Mouse (Mus musculus) spleen, postnatal 14 days (tissue): Measurements from ENCODE around the gene Med20.
"Not testable (repeated sequence)": the region's sequence is repeated elsewhere in the genome, so short reads cannot be mapped to it uniquely, and the experiment has no call there.

Experiments
- DNase-seq, 2 experiments: peaks; one replicate each; pipeline ENCODE4 v3.0.0; 2021 to 2022; ENCODE audit warnings: low spot score in 2 of 2

Gene Med20

DNA sequence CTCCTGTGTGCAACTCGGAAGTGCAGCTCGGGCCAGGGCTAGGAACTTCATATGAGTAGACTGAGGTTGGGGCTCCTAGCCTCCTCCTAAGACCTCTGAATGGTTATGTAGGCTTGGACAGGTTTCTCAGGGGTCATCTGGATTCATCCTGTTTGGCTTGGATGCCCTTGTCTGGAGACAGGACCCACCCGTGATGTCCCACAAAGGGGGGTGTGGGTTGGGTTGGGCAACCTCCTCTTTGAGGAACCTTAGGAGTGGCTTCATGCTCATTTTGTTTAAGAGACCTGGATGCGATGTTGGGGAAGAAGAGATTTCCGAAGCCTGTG is 14.6 kb upstream of the Med20 start:
- no peak for DNase-seq

DNA sequence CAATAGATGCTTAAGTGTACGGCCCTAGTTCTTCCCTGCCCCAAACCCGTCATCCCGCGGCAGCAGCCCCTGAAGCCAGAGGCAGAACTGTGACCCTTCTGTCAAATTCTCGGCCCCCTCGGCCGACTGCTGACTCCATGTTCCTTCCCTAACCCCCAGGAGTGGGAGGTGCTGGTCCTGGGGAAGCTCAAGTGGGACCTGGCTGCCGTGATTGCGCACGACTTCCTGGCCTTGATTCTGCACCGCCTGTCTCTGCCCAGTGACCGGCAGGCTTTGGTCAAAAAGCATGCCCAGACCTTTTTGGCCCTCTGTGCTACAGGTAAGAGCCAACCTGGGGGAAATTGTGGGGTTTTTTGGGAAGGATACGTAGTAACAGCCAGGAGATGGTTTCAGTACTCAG is 14.1 kb upstream of the Med20 start:
- no peak for DNase-seq

DNA sequence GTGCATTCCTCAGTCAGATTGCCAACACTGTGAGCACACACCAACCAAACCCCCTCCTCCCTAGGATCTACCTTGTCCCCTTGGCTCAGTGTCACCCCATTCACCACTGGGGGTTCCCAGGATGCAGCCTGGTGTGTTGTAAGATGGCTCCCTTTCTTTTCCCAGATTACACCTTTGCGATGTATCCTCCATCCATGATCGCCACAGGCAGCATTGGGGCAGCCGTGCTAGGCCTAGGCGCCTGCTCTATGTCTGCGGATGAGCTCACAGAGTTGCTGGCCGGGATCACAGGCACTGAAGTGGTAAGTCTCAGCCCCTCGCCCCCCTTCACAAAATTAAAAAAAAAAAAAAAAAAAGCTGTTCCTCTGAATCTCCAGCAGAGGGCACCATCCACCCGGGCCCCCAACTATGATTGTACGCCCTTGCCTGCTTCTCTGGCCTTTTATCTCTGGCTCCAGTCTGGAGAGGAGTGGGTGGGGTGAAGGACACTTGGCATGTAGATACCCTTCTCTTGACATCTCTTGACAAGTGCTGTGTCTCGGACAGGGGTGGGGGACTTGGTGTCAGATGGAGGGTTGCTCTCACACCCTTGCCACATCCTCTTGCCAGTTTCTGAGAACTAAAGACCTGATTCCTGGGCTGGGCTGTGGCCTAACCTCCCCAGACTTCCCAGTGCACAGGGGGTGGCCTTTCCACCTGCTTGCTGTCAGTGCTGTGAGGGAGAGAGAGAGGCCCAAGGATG is 13.4 kb upstream of the Med20 start:
- DNase-seq = peak; percentile 44 to 58

DNA sequence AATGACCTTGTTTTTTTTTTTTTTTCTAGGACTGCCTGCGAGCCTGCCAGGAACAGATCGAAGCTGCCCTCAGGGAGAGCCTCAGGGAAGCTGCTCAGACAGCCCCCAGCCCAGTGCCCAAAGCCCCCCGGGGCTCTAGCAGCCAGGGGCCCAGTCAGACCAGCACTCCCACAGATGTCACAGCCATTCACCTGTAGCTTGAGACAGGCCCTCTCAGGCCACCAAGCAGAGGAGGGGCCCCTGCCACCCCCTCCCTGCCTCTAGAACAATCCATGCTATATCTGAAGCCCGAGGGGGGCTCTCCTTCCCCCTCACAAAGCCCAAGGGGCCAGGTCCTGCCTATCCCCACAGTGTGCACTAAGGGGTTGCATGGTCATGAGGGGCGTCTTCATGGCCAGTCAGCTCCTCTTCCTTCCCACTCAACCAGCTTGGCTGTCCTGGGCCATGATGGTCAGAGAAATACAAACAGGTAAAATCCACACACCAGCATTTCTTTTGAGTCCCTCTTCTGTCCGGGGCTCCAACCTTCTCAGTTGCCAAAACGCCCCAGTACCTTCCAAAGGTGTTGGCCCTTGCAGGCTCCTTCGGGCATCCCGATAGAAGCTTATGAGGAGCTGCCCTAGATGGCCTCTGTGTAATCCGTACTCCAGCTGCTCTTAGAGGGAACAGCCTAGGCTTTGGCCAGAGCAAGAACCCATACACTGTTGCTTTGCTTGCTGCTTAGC is 12.6 kb upstream of the Med20 start:
- DNase-seq = not testable (repeated sequence)

DNA sequence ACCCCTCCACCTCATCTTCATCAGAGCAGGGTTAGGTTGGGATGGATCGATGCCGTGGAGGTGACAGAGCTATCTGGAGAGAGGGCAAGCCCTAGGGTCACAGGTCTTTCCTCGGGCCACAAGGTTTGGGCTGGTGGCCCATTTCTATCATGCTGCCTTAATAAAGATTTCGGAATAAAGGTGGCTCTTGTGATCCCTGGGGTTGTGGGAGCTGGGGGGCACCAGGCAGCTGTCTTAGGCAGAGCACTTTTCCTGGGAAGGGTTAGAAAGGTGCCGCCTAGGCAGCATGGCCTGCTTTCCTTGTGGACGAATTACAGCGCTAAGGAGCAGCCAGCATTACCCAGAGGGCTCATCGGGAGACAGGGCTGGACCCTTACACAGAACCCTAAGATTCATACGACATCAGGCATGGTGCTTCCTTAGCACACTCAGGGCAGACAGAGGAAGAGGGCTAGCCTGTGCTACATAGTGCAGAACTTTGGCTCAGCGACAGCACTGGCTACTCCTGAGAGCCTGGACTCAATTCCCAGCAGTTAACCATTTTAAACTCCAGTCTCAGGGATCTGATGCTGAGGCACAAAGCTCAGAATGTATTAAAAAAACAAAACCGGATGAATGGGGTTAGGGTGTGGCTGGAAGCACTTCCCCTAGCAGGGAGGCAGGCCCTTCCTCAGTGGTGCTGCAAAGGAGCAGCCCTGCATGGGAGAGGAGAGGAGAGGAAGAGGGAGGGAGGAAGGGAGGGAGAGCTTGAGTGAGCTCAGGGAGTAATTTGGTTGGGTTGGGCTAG is 11.7 kb upstream of the Med20 start:
- no peak for DNase-seq

DNA sequence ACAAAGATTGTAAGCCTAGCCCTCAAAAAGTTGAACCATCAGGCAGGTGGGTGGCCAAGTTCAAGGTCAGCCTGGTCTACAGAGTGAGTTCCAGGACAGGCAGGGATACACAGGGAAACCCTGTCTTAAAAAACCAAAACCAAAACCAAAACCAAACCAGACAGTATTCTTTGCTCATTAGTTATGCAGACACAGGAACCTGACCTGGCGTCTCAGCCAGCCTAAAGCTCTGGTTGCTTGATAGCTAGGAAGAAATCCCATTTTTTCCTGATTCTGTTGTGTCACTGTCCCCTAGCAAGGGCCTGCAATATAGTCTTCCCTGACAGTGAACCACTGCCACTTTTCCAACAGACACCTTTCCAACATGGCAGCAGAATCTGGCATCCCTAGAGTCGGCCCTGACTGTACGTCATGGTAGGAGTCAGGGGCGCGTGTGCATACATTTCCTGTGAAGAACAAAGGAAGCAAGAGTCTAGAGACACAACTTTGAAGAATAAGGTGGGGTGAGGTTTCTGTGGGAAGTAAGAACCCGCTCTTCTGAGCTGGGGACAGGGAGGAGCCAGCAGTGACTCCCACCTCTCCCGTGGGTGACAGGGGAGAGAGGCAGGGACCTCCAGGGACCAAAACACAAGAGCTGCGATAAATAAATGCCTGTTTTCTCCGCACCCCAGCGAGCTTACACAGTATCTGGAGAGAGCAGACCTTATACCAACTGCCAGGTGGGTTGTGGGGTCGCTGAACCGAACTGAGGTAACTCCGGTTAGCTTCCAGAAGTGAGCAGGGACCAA is 10.6 kb upstream of the Med20 start:
- DNase-seq = no peak

DNA sequence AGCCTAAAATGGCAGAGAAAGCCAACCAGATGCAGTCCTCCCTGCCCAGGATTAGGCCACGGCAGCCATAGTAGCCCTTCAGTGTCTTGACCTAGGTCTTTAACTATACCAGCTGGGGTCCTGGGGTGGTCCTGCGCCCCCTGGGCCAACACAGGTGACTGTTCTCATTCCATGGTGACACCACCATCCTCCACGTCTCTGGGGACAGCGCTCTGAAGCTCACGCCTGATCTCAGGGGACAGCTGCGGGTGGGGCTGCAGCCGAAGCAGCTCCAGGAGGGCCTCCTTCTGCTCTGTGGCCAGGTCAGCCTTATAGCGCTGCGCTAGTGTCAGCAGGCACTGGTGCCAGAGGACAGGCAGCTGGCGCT is 10.0 kb upstream of the Med20 start:
- DNase-seq = no peak

DNA sequence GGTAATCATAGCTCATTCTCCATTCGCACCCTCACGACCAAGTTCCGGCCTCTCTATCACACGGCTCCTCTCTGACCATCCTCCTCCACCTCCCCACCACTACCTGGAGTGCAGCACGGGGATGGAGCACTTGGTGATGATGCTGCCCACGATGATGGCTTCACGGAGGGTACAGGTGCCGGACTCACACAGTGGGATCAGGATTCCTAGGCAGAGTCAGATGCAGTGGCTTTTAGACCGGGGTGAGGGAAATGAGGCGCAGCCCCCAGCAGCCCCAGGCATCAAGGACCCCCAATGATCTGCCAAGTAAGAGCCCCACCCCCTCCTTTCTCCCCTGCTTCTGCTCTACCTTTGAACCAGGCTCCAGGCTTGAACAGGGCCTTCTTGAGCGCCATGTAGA is 9.1 kb upstream of the Med20 start:
- no peak for DNase-seq

DNA sequence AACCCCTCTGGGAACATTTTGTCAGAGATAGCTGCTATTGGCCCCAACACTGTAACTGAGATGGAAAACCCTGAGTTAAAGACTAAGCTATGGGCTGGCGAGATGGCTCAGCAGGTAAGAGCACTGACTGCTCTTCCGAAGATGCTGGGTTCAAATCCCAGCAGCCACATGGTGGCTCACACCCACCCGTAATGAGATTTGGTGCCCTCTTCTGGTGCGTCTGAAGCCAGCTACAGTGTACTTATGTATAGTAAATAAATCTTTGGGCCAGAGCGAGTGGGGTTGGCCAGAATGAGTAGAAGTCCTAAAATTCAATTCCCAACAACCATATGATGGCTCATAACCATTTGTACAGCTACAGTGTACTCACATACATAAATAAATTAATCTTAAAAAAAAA is 5.2 kb upstream of the Med20 start:
- DNase-seq = no peak

DNA sequence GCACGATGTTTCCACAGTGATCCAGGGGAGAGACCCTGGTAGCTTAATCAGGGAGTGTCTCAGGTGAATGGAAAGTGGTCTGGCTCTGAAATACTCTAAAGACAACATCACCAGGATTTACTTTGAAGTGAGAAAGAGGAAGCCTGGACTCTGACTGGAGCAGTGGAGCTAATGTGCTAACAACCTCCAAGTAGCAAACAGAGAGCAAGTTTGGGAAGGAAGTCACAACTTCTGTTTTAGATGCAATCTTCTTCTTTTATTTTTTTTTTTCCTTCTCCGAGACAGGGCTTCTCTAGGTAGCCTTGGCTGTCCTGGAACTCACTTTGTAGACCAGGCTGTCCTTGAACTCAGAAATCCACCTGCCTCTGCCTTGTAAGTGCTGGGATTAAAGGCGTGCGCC is 2.2 kb upstream of the Med20 start:
- DNase-seq = no peak

DNA sequence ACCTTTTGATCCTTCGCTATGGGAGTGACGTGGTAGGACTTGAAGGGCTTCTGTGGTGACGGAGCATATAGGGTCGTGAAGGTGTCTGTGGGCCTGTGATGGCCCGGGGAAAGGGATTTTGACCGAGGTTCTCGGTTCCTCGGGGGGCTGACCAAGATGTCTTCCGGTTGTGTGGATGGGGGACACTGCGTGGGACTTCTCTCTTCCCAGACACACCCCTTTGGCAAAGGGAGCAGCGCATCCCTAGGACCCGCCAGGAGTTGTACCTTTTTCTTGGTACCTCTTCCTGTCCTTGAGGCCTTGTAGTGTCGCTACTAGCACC is 240 bp downstream of the Med20 start:
- no peak for DNase-seq

DNA sequence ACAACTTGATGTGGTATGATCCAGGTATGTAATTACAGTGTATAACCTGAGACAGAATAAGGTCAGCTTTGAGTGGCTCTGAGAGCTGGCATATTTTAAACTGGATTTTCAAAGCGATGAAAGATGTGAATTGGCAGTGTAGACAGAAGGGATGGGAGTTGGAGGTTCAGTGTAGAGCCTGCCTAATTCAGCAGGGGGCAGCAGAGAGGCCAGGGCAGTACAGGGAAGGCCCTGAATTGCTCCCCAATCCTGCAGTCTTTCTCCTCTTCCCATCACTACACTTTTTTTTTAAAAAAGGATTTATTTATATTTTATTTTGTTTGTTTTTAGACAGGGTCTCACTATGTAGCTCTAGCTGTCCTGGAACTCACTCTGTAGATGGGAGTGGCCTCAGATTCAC is 2.6 kb downstream of the Med20 start:
- no peak for DNase-seq

DNA sequence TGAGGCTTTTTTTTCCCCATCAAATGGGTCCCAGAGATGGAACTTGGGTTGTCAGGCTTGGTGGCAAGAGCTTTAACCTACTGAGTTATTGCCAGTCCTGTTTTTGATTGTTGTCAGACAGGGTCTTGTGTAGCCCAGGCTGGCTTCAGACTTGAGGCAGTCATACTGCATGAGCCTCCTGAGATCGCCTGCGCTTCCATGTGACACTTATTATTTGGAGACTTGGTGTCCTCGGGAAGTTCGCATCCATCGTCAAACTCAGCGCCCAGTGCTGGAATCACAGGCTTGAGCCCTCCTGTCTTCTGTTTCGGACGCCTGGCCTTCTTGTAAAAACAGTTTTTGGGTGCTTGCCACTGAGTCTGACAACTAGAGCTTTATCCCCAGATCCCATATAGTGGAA is 4.7 kb downstream of the Med20 start:
- DNase-seq = no peak

DNA sequence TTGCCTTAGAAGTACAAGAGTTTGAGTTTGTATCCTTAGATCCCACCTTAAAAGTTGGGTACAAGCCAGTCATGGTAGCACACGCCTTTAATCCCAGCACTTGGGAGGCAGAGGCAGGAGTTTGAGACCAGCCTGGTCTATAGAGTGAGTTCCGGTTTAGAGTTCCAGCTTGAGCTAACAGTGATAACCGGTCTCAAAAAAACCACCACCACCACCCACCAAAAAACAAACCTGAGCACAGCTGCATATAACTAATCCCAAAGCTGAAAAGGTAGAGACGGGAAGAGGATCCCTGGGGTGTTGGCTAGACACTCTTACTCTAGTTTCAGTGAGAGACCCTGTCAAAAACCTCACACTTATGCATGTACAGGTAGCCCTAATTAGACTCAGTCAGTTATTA is 5.3 kb downstream of the Med20 start:
- no peak for DNase-seq

DNA sequence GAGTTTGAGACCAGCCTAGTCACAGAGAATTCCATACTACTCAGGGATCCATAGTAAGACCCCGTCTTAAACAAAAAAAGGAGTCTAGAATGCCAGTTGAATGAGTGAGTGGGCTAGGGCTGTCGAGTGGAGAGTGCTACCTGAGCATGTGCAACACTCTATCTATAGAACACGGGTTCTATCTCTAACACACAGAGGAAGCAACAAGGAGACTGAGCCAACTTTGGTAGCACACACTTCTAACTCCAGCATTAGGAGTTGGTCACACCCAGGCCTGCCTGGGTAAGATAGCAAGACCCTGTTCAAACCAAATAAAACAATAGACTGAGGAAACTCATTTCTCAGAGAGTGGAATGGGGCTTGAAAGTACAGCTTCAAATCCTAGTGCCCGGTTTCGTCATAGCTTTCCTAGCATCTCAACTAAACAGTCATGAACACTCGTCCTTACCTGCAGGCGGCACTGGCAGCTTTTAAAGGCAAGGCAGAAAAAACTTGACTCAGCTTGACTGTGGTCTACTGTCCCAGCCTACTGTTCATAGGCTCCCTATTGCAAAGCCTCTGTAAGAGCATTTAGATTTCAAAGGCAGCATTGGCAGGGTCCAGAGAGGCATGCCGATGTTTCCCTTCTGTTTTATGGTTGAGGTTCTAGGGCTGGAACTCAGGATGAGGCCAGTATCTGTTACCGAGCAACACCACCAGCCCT is 6.4 kb downstream of the Med20 start:
- no peak for DNase-seq

DNA sequence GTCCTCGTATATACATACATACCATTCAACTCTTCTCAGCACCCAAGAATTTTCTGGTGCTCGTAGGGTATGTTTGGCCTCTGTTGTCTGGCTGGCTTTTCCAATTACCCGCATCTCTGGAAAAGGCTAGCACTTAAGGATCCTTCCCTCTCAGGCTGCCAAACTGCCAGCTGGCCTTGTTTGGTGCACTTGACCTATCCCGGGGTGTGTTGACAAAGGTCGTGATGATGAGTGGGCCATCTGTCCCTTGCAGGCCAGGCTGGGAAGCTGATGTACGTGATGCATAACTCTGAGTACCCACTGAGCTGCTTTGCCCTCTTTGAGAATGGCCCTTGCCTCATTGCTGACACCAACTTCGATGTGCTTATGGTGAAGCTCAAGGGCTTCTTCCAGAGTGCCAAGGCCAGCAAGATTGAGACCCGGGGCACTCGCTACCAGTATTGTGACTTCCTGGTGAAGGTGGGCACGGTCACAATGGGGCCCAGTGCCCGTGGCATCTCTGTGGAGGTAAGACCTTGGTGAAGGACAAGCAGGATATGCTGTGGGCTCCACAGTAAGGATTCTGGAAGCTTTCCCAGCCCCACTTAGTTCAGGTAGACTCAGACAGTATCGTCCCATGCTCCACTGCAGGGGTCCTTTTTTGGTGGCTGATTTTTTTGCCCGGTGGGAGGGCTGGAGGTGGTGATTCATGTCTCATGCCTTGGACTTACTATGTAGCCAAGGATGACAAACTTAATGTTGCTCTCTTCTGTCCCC is 7.4 kb downstream of the Med20 start:
- no peak for DNase-seq

DNA sequence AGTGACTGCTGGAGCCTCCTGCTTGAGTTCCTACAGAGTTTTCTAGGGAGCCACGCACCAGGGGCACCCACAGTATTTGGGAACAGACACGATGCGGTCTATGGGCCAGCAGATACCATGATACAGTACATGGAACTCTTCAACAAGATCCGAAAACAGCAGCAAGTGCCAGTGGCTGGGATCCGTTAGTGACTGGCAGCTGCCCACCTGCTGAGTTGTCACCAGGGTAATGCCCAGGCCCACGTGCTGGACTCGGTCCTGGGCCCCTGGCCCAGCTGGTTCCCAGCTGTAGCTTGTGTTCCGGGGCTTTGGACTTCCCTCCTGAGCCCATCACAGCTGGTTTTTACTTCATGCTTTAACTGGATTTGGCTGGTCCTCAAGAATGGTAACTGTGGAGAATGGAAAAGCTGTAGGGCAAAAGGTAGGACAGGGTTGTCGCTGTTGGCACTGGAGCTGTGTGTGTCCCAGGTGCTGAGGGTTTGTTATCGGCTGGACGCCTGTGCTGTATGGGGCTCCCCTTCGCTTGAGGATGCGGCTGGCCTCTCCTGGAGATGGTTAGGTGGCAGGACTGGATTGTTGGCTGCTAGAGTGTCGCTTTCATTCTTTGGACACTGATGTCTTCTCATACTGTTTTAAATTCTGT is 11.7 kb downstream of the Med20 start:
- DNase-seq = no peak

DNA sequence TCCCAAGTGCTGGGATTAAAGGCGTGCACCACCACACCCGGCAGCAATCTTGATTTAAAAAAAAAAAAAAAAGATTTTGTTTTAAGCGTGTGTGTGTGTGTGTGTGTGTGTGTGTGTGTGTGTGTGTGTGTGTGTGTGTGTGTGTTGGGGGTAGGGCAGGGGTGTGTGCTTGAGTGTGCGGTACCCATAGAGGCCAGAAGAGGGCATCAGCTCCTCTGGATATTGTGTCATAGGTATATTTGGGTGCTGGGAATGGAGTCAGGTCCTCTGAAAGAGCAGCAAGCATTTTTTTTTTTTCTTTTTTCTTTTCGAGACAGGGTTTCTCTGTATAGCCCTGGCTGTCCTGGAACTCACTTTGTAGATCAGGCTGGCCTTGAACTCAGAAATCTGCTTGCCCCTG is 13.2 kb downstream of the Med20 start:
- DNase-seq = not testable (repeated sequence)

DNA sequence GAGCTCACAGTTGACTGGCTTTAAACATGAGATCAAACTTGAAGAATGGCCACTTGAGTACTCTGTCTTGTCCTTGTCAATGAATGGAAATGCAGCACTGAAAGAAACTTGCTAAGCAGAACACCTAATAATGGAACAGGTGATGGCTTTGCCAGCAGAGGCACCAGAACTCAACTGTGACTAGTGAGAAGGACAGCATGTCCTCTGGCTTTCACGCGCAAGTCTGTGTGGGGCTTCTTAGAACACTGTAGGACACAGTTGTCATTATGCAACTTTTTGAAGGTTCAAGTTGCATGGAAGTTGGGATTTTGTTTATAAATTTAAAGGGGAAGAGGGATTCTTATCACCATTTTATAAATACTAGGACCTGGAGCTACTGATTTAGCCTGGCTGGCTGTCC is 13.7 kb downstream of the Med20 start:
- DNase-seq = no peak

DNA sequence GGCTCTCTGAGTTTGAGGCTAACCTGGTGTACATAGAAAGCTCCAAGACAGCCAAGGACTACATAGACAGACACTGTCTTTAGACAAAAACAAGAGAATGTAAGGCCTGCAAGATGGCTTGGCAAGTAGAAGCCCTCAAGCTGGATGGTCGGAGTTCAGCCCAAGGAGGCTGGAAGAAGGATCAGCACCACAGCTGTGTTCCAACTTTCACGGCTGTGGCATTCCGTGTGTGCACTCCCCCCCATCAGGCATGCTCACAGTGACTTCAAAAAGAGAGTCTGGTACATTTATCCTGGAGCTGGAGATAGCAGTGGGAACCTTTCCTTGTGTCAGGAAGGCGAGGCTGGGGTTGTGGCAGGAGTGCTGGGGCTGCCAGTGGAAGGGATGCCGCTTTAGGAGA is 14.6 kb downstream of the Med20 start:
- DNase-seq = no peak

DNA sequence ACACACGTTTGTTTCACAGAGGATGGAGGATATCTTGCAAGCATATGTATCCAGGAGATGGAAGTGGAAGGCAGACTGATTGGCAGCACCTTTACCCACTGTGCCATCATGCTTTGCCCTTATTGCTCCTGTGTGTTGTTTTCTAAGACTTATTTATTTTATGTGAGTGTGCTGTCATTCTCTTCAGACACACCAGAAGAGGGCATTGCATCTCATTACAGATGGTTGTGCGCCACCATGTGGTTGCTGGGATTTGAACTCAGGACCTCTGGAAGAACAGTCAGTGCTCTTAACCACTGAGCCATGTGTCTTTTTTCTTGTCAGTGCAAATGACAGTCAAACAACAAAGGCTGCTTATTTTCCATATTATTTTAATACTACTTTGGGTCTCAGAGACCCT is 16.4 kb downstream of the Med20 start:
- no peak for DNase-seq
